Mouse (Mus musculus): ENCODE measurements around the gene Tars2. TPM values are rescaled to one million over a fixed set of nuclear protein-coding genes. Genes with fewer than 3 reads are reported as not detected.

The Tars2 gene
- total and polyA plus RNA-seq, 3 experiments, result 59.8 to 97.6 (median 71.1) TPM

GRCm38 (mm10) chr3:95694808-95695703 is 65.0 kb downstream of the Tars2 start:
- no peak overlapping the region for H3K9ac ChIP-seq (ENCODE audit: insufficient read depth, low read depth)
- TF ChIP-seq CHD2 (IDR thresholded peaks at IDR 0.05; ENCODE audit: low read length), result no peak
- TF ChIP-seq MEF2A (IDR thresholded peaks at IDR 0.05; ENCODE audit: borderline replicate concordance, low read depth, low read length), result peak; percentile 95
- TF ChIP-seq BHLHE40 (IDR thresholded peaks at IDR 0.05; ENCODE audit: low read depth, low read length), result peak; percentile 52
- TF ChIP-seq TCF12 (IDR thresholded peaks at IDR 0.05; ENCODE audit: low read depth, low read length), result peak; percentile 64; the same call in 1 of the 2 replicates
- peak; percentile 82 for TF ChIP-seq ETS1 (conservative IDR thresholded peaks at IDR 0.05; ENCODE audit: low read depth, low read length)
- no peak for TF ChIP-seq SMC3 (IDR thresholded peaks at IDR 0.05; ENCODE audit: low read depth, low read length)
- no peak for TF ChIP-seq RCOR1 (conservative IDR thresholded peaks at IDR 0.05; ENCODE audit: low read depth, low read length)
- TF ChIP-seq RAD21 (IDR thresholded peaks at IDR 0.05; ENCODE audit: low read depth, low read length), result no peak
- no peak for TF ChIP-seq TBP (conservative IDR thresholded peaks at IDR 0.05; ENCODE audit: low read depth, low read length)
- dilution Hi-C loops (cut with MboI; ENCODE audit: extremely low pct_ligation_motif_present, extremely low pct_unique_long_range_greater_than_20kb, low sequenced_read_pairs), result no loop called here
- in situ Hi-C loops (cut with MboI; ENCODE audit: low pct_ligation_motif_present, low pct_unique_long_range_greater_than_20kb, low sequenced_read_pairs), result no loop called here
- H3K4me2 ChIP-seq (ENCODE audit: insufficient read depth, low read depth, poor library complexity, severe bottlenecking), result peak overlapping the region; percentile 16; the same call in 1 of the 2 replicates
- peaks cover 24 to 58% of the 10 kb centered on the region in 2 experiments for H3K4me1 ChIP-seq (ENCODE audit: control insufficient read depth in 1 of 2, insufficient read depth in 2 of 2)
- no peak overlapping the region for H3K4me3 ChIP-seq (replicated peaks in 1 of 3; ENCODE audit: low read depth in 2 of 3, low read length in 2 of 3, poor library complexity in 1 of 3)
- no peaks in the 10 kb centered on the region for H3K36me3 ChIP-seq (replicated peaks in 1 of 2; ENCODE audit: control insufficient read depth in 1 of 2, insufficient read depth in 1 of 2, low read length in 1 of 2)
- H3K79me2 ChIP-seq (replicated peaks; ENCODE audit: control insufficient read depth, extremely low read depth, insufficient read depth, poor library complexity, severe bottlenecking), result no peaks in the 10 kb centered on the region
- no peak overlapping the region for H3K27ac ChIP-seq (ENCODE audit: insufficient read depth, low read depth)
- no peak for DNase-seq (ENCODE audit: extremely low read depth)
- H3K27me3 ChIP-seq (replicated peaks), result no peaks in the 10 kb centered on the region
- no peaks in the 10 kb centered on the region for H3K9me3 ChIP-seq (replicated peaks; ENCODE audit: low read length)

DNA sequence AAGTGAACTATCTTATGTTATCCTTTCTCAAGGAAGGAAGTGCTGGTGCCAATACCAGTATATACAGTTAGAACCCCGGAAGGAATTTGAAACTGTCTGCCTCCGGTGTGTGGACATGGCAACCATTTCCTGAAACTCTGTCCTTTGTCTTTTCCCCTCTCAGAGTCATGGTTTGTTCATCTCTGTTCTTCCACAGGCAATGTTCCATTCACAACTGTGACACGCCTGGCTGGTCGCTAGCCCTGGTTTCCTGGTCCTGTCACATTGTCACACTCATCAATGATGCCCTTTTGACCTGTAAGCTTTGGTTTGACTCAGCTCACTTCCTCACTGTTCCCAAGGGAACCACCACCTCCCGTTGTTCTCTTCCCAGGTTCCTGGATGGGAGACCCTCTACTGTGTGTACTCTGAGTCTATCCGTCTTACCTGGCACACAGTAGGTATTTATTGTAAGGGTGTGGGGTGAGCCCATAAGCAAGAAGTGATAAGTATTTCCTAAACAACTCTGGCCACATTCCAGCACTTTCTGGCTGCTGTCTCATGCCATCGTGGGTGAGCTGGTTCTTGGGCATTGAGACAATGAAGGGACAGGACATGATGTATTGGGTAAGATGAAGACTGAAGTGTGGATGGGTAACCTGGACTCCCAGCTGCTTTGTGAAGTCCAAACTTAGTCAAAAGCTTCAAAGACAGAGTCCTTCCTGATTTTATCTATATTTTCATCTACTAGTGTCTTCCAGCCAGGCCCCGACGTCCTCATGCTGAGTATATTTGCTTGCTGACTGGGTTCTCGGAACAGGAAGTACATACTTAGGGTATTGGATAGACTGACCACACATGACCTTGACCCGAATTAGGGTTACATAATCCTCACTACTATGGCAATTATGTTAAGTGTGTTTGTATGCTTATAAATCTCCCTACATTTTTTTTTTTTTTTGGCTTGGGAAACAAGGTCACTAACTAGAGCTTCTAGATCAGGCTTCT is 65.9 kb downstream of the Tars2 start:
- in situ Hi-C loops (cut with MboI; ENCODE audit: low pct_ligation_motif_present, low pct_unique_long_range_greater_than_20kb, low sequenced_read_pairs), result no loop called here
- Histone ChIP-seq H3K4me1 (ENCODE audit: control insufficient read depth in 1 of 2, insufficient read depth in 2 of 2) (peaks cover 24 to 68% of the 10 kb centered on the region in 2 experiments), H3K27ac (ENCODE audit: insufficient read depth, low read depth) (peak overlapping the region; percentile 30)
- 0 out of 2 replicates have a peak, but pooled peaks have one; percentile 52 for TF ChIP-seq MEF2A (IDR thresholded peaks at IDR 0.05; ENCODE audit: borderline replicate concordance, low read depth, low read length)
- no peak for TF ChIP-seq HCFC1 (IDR thresholded peaks at IDR 0.05; ENCODE audit: low read depth, low read length)
- peak; percentile 53; the same call in 1 of the 2 replicates for TF ChIP-seq MYC (IDR thresholded peaks at IDR 0.05; ENCODE audit: low read depth, low read length)
- TF ChIP-seq ZMIZ1 (IDR thresholded peaks at IDR 0.05; ENCODE audit: low read depth, low read length), result no peak
- no peak for TF ChIP-seq UBTF (IDR thresholded peaks at IDR 0.05; ENCODE audit: low read depth, low read length)
- peak; percentile 86 for TF ChIP-seq ZKSCAN1 (IDR thresholded peaks at IDR 0.05; ENCODE audit: borderline replicate concordance, low read depth, low read length)
- no peak for TF ChIP-seq TBP (conservative IDR thresholded peaks at IDR 0.05; ENCODE audit: low read depth, low read length)
- TF ChIP-seq JUN (IDR thresholded peaks at IDR 0.05; ENCODE audit: insufficient read depth, low read depth, low read length), result peak; percentile 5; the same call in 1 of the 2 replicates
- no peak for TF ChIP-seq ZNF384 (IDR thresholded peaks at IDR 0.05; ENCODE audit: low read depth, low read length)
- TF ChIP-seq PAX5 (IDR thresholded peaks at IDR 0.05; ENCODE audit: low read length), result no peak
- no peak for TF ChIP-seq MXI1 (IDR thresholded peaks at IDR 0.05; ENCODE audit: low read depth, low read length)
- TF ChIP-seq USF2 (conservative IDR thresholded peaks at IDR 0.05; ENCODE audit: low read depth, low read length), result no peak
- no peak for TF ChIP-seq CHD2 (IDR thresholded peaks at IDR 0.05; ENCODE audit: low read length)
- TF ChIP-seq POLR2A (IDR thresholded peaks at IDR 0.05; ENCODE audit: low read depth, low read length), result no peak
- TF ChIP-seq SMC3 (IDR thresholded peaks at IDR 0.05; ENCODE audit: low read depth, low read length), result no peak
- TF ChIP-seq RAD21 (IDR thresholded peaks at IDR 0.05; ENCODE audit: low read depth, low read length), result no peak
- TF ChIP-seq NELFE (IDR thresholded peaks at IDR 0.05; ENCODE audit: low read depth, low read length), result no peak
- TF ChIP-seq EP300 (IDR thresholded peaks at IDR 0.05; ENCODE audit: low read length), result peak; percentile 82
- TF ChIP-seq ZC3H11A (IDR thresholded peaks at IDR 0.05; ENCODE audit: low read depth, low read length), result no peak
- TF ChIP-seq MAZ (IDR thresholded peaks at IDR 0.05; ENCODE audit: low read depth, low read length), result no peak
- no peak for TF ChIP-seq POLR2AphosphoS2 (IDR thresholded peaks at IDR 0.05; ENCODE audit: low read depth, low read length)
- no peak for TF ChIP-seq CHD1 (IDR thresholded peaks at IDR 0.05; ENCODE audit: low read depth, low read length)
- no peak for TF ChIP-seq USF1 (IDR thresholded peaks at IDR 0.05; ENCODE audit: low read depth, low read length)
- peak; percentile 38; the same call in 1 of the 2 replicates for TF ChIP-seq TCF12 (IDR thresholded peaks at IDR 0.05; ENCODE audit: low read depth, low read length)

More for the DNA sequence above, 65.9 kb downstream of the Tars2 start:
- dilution Hi-C loops (cut with MboI; ENCODE audit: extremely low pct_ligation_motif_present, extremely low pct_unique_long_range_greater_than_20kb, low sequenced_read_pairs), result no loop called here
- Histone ChIP-seq H3K9ac (ENCODE audit: insufficient read depth, low read depth) (no peak overlapping the region), H3K36me3 (replicated peaks in 1 of 2; ENCODE audit: control insufficient read depth in 1 of 2, insufficient read depth in 1 of 2, low read length in 1 of 2) (no peaks in the 10 kb centered on the region), H3K79me2 (replicated peaks; ENCODE audit: control insufficient read depth, extremely low read depth, insufficient read depth, poor library complexity, severe bottlenecking) (no peaks in the 10 kb centered on the region), H3K9me3 (replicated peaks; ENCODE audit: low read length) (no peaks in the 10 kb centered on the region), H3K4me3 (replicated peaks in 1 of 3; ENCODE audit: low read depth in 2 of 3, low read length in 2 of 3, poor library complexity in 1 of 3) (no peak overlapping the region), H3K27me3 (replicated peaks) (no peaks in the 10 kb centered on the region), H3K4me2 (ENCODE audit: insufficient read depth, low read depth, poor library complexity, severe bottlenecking) (no peak overlapping the region)
- DNase-seq (ENCODE audit: extremely low read depth), result peak; percentile 64

Data from CH12.LX (cell line).